Mouse (Mus musculus): Measurements from ENCODE around the gene Rpl10a. TPM values are rescaled to one million over a fixed set of nuclear protein-coding genes. Genes with fewer than 3 reads are reported as not detected.
"Not testable (repeated sequence)": the region's sequence is repeated elsewhere in the genome, so short reads cannot be mapped to it uniquely, and the experiment has no call there.

Rpl10a gene
- polyA plus RNA-seq, 1 experiment = 1,141 TPM

DNA sequence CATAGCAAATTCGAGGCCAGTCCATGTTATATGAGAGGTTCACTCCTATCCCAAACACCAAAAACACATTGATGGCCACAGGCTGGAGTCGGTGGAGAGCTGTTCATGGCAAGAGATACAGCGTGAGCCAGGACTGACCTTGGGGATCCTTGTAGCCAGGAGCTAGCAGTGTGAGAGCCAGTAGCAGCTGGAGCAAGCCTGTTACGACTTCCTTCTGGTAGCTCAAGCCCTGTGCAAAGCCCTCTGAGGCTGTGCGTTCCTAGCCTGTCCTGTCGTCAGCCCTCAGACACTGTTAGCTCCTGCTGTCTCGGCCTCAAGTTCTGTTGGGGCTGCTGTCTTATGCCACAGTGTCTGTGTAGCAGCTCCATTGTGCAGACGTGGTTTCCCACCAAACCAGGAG is 4.5 kb upstream of the Rpl10a start:
- 79% methylated on average over 8 of the region's 8 CpGs for WGBS
- Histone ChIP-seq H3K4me3 (replicated peaks; ENCODE audit: control insufficient read depth, low read depth, low read length) (no peak overlapping the region), H3K27ac (ENCODE audit: control insufficient read depth, insufficient read depth, low read depth, low read length, poor library complexity) (no peak overlapping the region), H3K4me1 (ENCODE audit: control insufficient read depth, insufficient read depth, low read length) (0 out of 2 replicates have a peak, but pooled peaks cover 1% of the 10 kb centered on the region)
- TF ChIP-seq CTCF (IDR thresholded peaks at IDR 0.05; ENCODE audit: control insufficient read depth, insufficient read depth, low read length) (no peak), POLR2A (IDR thresholded peaks at IDR 0.05; ENCODE audit: borderline replicate concordance, control insufficient read depth, low read depth, low read length) (no peak)

- not testable (repeated sequence) for H3K4me1 ChIP-seq (ENCODE audit: control insufficient read depth, insufficient read depth, low read length); H3K4me3 ChIP-seq (replicated peaks; ENCODE audit: control insufficient read depth, low read depth, low read length); H3K27ac ChIP-seq (ENCODE audit: control insufficient read depth, insufficient read depth, low read depth, low read length, poor library complexity)
- 92% methylated on average over 7 of the region's 7 CpGs for WGBS
Measured at GRCm38 (mm10) chr17:28324416-28324815, 3.9 kb upstream of the Rpl10a start.

DNA sequence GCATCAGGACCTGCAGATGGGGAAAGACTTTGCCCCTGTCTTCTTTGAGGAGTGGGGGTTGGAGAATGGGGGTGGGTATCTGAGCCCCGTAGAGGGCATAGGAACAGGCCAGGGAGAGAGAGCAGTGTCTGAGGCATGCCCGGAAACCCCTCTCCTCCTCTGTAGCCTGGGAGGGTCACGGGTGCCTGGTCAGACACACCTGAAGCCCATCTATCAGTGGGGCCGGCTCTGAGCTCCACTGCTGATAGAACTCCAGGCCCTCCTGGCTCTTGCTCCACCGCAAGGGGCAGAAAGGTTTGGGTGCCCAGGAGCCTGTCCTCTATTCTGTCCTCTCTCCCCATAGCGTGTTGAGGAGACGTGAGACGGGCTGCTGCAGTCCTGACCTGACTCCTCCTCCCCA is 2.5 kb upstream of the Rpl10a start:
- no peak overlapping the region for H3K4me3 ChIP-seq (replicated peaks; ENCODE audit: control insufficient read depth, low read depth, low read length)
- TF ChIP-seq CTCF (IDR thresholded peaks at IDR 0.05; ENCODE audit: control insufficient read depth, insufficient read depth, low read length) (no peak), POLR2A (IDR thresholded peaks at IDR 0.05; ENCODE audit: borderline replicate concordance, control insufficient read depth, low read depth, low read length) (no peak)
- H3K4me1 ChIP-seq (ENCODE audit: control insufficient read depth, insufficient read depth, low read length) = 0 out of 2 replicates have a peak, but pooled peaks cover 1% of the 10 kb centered on the region
- no peak overlapping the region for H3K27ac ChIP-seq (ENCODE audit: control insufficient read depth, insufficient read depth, low read depth, low read length, poor library complexity)
- WGBS = 92% methylated on average over 8 of the region's 8 CpGs

- WGBS = 94% methylated on average over 3 of the region's 3 CpGs
- Histone ChIP-seq H3K4me1 (ENCODE audit: control insufficient read depth, insufficient read depth, low read length) (0 out of 2 replicates have a peak, but pooled peaks cover 1% of the 10 kb centered on the region), H3K27ac (ENCODE audit: control insufficient read depth, insufficient read depth, low read depth, low read length, poor library complexity) (no peak overlapping the region), H3K4me3 (replicated peaks; ENCODE audit: control insufficient read depth, low read depth, low read length) (no peak overlapping the region)
- no peak for TF ChIP-seq POLR2A (IDR thresholded peaks at IDR 0.05; ENCODE audit: borderline replicate concordance, control insufficient read depth, low read depth, low read length)
- TF ChIP-seq CTCF (IDR thresholded peaks at IDR 0.05; ENCODE audit: control insufficient read depth, insufficient read depth, low read length) = no peak
Measured at GRCm38 (mm10) chr17:28326951-28327350, 1.3 kb upstream of the Rpl10a start.

DNA sequence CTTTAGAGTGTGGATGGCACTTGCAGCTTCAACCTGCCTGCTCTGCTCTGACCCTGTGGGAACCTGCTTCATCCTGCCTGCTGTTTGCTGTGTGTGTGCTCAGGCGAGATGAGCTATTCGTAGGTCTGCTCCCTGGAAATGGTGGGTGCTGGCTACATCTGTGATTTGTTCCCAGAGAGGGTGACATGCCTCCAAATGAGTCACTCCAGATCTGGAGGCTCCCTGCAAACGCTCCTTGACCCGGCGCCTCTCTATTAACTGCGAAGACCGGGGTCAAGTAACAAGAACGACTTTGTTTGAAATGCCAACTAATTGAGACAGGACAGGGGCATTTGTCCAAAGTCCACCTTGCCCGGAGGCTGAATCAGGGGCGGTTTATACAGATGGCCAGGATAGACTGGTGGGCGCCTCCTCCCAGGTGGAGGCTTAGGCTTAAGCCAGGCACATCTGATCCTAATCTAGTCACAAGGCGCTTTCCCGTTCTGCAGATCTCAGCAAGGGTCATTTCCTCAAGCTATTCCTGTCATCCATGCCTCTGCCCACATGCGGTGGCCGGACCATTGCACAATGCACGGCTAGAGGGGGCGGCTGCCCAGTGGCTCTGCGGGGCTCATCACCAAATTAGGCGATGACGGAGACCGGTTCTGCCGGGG is 472 bp upstream of the Rpl10a start:
- 0 out of 2 replicates have a peak, but pooled peaks cover 1% of the 10 kb centered on the region for H3K4me1 ChIP-seq (ENCODE audit: control insufficient read depth, insufficient read depth, low read length)
- peak overlapping the region; percentile 93 for H3K27ac ChIP-seq (ENCODE audit: control insufficient read depth, insufficient read depth, low read depth, low read length, poor library complexity)
- no peak for TF ChIP-seq CTCF (IDR thresholded peaks at IDR 0.05; ENCODE audit: control insufficient read depth, insufficient read depth, low read length)
- no peak for TF ChIP-seq POLR2A (IDR thresholded peaks at IDR 0.05; ENCODE audit: borderline replicate concordance, control insufficient read depth, low read depth, low read length)
- 39% methylated on average over 22 of the region's 22 CpGs for WGBS
- peak overlapping the region; percentile 37 for H3K4me3 ChIP-seq (replicated peaks; ENCODE audit: control insufficient read depth, low read depth, low read length)

GRCm38 (mm10) chr17:28328946-28329345 is 675 bp downstream of the Rpl10a start:
- TF ChIP-seq CTCF (IDR thresholded peaks at IDR 0.05; ENCODE audit: control insufficient read depth, insufficient read depth, low read length) = no peak
- TF ChIP-seq POLR2A (IDR thresholded peaks at IDR 0.05; ENCODE audit: borderline replicate concordance, control insufficient read depth, low read depth, low read length) = no peak
- under 1% methylated on average over 25 of the region's 25 CpGs for WGBS
- peak overlapping the region; percentile 93 for H3K27ac ChIP-seq (ENCODE audit: control insufficient read depth, insufficient read depth, low read depth, low read length, poor library complexity)
- H3K4me1 ChIP-seq (ENCODE audit: control insufficient read depth, insufficient read depth, low read length) = 0 out of 2 replicates have a peak, but pooled peaks cover 1% of the 10 kb centered on the region
- peak overlapping the region; percentile 80 for H3K4me3 ChIP-seq (replicated peaks; ENCODE audit: control insufficient read depth, low read depth, low read length)

GRCm38 (mm10) chr17:28329503-28330231 is 1.4 kb downstream of the Rpl10a start:
- whole genome bisulfite sequencing = 14% methylated on average over 4 of the region's 4 CpGs
- Histone ChIP-seq H3K4me3 (replicated peaks; ENCODE audit: control insufficient read depth, low read depth, low read length) (peak overlapping the region; percentile 80), H3K4me1 (ENCODE audit: control insufficient read depth, insufficient read depth, low read length) (0 out of 2 replicates have a peak, but pooled peaks cover 1% of the 10 kb centered on the region), H3K27ac (ENCODE audit: control insufficient read depth, insufficient read depth, low read depth, low read length, poor library complexity) (peak overlapping the region; percentile 93; the same call in 1 of the 2 replicates)
- TF ChIP-seq CTCF (IDR thresholded peaks at IDR 0.05; ENCODE audit: control insufficient read depth, insufficient read depth, low read length) (no peak), POLR2A (IDR thresholded peaks at IDR 0.05; ENCODE audit: borderline replicate concordance, control insufficient read depth, low read depth, low read length) (no peak)

- 38% methylated on average over 2 of the region's 2 CpGs for WGBS
- Histone ChIP-seq H3K4me3 (replicated peaks; ENCODE audit: control insufficient read depth, low read depth, low read length) (no peak overlapping the region), H3K27ac (ENCODE audit: control insufficient read depth, insufficient read depth, low read depth, low read length, poor library complexity) (no peak overlapping the region)
Measured at GRCm38 (mm10) chr17:28330232-28330546, 1.9 kb downstream of the Rpl10a start.

DNA sequence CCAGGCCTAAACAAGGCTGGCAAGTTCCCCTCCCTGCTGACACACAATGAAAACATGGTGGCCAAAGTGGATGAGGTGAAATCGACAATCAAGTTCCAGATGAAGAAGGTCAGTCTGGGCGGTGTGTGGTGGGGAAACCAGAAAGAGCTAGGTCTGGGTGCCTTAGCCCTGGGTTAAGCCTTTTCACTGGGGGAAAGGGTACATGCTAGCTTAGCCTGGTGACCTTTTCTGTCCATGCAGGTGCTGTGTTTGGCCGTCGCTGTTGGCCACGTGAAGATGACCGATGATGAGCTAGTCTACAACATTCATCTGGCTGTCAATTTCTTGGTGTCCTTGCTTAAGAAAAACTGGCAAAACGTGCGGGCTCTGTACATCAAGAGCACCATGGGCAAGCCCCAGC is 2.3 kb downstream of the Rpl10a start:
- H3K27ac ChIP-seq (ENCODE audit: control insufficient read depth, insufficient read depth, low read depth, low read length, poor library complexity); H3K4me1 ChIP-seq (ENCODE audit: control insufficient read depth, insufficient read depth, low read length); H3K4me3 ChIP-seq (replicated peaks; ENCODE audit: control insufficient read depth, low read depth, low read length): not testable (repeated sequence)
- WGBS = 82% methylated on average over 8 of the region's 8 CpGs

More at GRCm38 (mm10) chr17:28330232-28330546, 1.9 kb downstream of the Rpl10a start:
- no peak for TF ChIP-seq CTCF (IDR thresholded peaks at IDR 0.05; ENCODE audit: control insufficient read depth, insufficient read depth, low read length)
- no peak for TF ChIP-seq POLR2A (IDR thresholded peaks at IDR 0.05; ENCODE audit: borderline replicate concordance, control insufficient read depth, low read depth, low read length)
- H3K4me1 ChIP-seq (ENCODE audit: control insufficient read depth, insufficient read depth, low read length) = 0 out of 2 replicates have a peak, but pooled peaks cover 1% of the 10 kb centered on the region
